Mouse (Mus musculus) MEL (cell line): Measurements from ENCODE around the gene Magea1.
"Not testable (repeated sequence)": the region's sequence is repeated elsewhere in the genome, so short reads cannot be mapped to it uniquely, and the experiment has no call there.

Experiments
- CTCF ChIP-seq, 3 experiments: IDR thresholded peaks in 2 of 3; conservative IDR thresholded peaks in 1 of 3; 2 replicates each; pipeline ENCODE4 v1.5.1; 2011 to 2012; ENCODE audit warnings: low read length in 3 of 3, low read depth in 2 of 3, mild to moderate bottlenecking in 2 of 3, improper control_type of control experiment in 1 of 3, inconsistent platforms in 1 of 3, mixed read lengths in 1 of 3, moderate library complexity in 1 of 3; ENCODE audit not compliant: control insufficient read depth in 1 of 3, insufficient read depth in 1 of 3, poor library complexity in 1 of 3, severe bottlenecking in 1 of 3
- GABPA ChIP-seq: IDR thresholded peaks from 2 replicates; pipeline ENCODE4 v1.6.1; 2012; ENCODE audit warnings: low read depth, mild to moderate bottlenecking, inconsistent platforms, low read length, improper control_type of control experiment, moderate library complexity
- GATA1 ChIP-seq: IDR thresholded peaks from 2 replicates; pipeline ENCODE4 v1.6.1; 2011; ENCODE audit warnings: low read depth, low read length, improper control_type of control experiment
- HCFC1 ChIP-seq: IDR thresholded peaks from 2 replicates; pipeline ENCODE4 v1.6.1; 2012; ENCODE audit warnings: low read depth, mild to moderate bottlenecking, inconsistent platforms, low read length, improper control_type of control experiment, moderate library complexity
- MAFK ChIP-seq: IDR thresholded peaks from 2 replicates; pipeline ENCODE4 v1.6.1; 2011; ENCODE audit warnings: low read depth, mild to moderate bottlenecking, low read length, improper control_type of control experiment, borderline replicate concordance
- MAX ChIP-seq: IDR thresholded peaks from 2 replicates; pipeline ENCODE4 v1.6.1; 2011; ENCODE audit warnings: low read length, improper control_type of control experiment
- MEF2A ChIP-seq: IDR thresholded peaks from 2 replicates; pipeline ENCODE4 v1.6.1; 2014; ENCODE audit warnings: low read depth, mild to moderate bottlenecking, inconsistent platforms, low read length, improper control_type of control experiment; ENCODE audit not compliant: poor library complexity, insufficient replicate concordance, severe bottlenecking; ENCODE audit errors: extremely low read depth
- MXI1 ChIP-seq: IDR thresholded peaks from 2 replicates; pipeline ENCODE4 v1.6.1; 2011; ENCODE audit warnings: mild to moderate bottlenecking, low read depth, low read length, improper control_type of control experiment
- MYB ChIP-seq: IDR thresholded peaks from 2 replicates; pipeline ENCODE4 v1.6.1; 2011; ENCODE audit warnings: mild to moderate bottlenecking, low read depth, low read length, improper control_type of control experiment
- POLR2A ChIP-seq, 2 experiments: IDR thresholded peaks; 2 replicates each; pipeline ENCODE4 v1.6.1; 2011 to 2012; ENCODE audit warnings: low read length in 2 of 2, mild to moderate bottlenecking in 2 of 2, control low read depth in 1 of 2, improper control_type of control experiment in 1 of 2, low read depth in 1 of 2, moderate library complexity in 1 of 2; ENCODE audit not compliant: control insufficient read depth in 1 of 2, insufficient read depth in 1 of 2, poor library complexity in 1 of 2
- RCOR1 ChIP-seq: IDR thresholded peaks from 2 replicates; pipeline ENCODE4 v1.6.1; 2012; ENCODE audit warnings: low read depth, mild to moderate bottlenecking, inconsistent platforms, low read length, improper control_type of control experiment
- TCF12 ChIP-seq: IDR thresholded peaks from 2 replicates; pipeline ENCODE4 v1.6.1; 2014; ENCODE audit warnings: low read depth, mild to moderate bottlenecking, inconsistent platforms, low read length, improper control_type of control experiment, moderate library complexity
- USF1 ChIP-seq: IDR thresholded peaks from 2 replicates; pipeline ENCODE4 v1.6.1; 2014; ENCODE audit warnings: low read depth, mild to moderate bottlenecking, inconsistent platforms, low read length, improper control_type of control experiment, moderate library complexity
- ZC3H11A ChIP-seq: IDR thresholded peaks from 2 replicates; pipeline ENCODE4 v1.6.1; 2012; ENCODE audit warnings: low read depth, mild to moderate bottlenecking, inconsistent platforms, low read length, improper control_type of control experiment

DNA sequence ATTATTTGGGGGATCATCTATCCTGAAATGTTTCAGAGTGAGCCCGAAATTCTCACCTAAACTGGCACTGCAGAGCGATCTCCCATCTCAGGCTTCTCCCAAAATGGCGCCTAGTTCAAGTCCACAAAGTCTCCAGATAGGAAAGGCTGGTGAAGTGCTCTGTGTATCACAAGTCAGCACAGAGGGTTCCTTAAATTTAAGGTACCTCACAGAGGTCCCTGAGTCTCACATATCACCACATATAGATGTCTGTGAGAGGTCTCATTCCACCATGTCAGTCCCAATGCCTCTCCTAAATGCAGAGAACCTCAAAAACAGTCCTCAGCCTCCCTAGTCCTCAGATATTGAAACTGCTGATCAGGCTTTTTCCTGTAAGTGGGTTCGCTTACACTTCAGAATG lies 4.0 kb upstream of the Magea1 start, which contains the start of gene Magea2:
- not testable (repeated sequence) for TF ChIP-seq USF1; POLR2A (IDR thresholded peaks at IDR 0.05; ENCODE audit: control insufficient read depth in 1 of 2, insufficient read depth in 1 of 2, low read depth in 1 of 2, low read length in 2 of 2, poor library complexity in 1 of 2); MEF2A; ZC3H11A; GATA1; GABPA; MAX; TCF12; MAFK; CTCF (IDR thresholded peaks at IDR 0.05 in 2 of 3, conservative IDR thresholded peaks at IDR 0.05 in 1 of 3; ENCODE audit: control insufficient read depth in 1 of 3, insufficient read depth in 1 of 3, low read depth in 2 of 3, low read length in 3 of 3, poor library complexity in 1 of 3, severe bottlenecking in 1 of 3); RCOR1; MYB; MXI1; HCFC1
